Mouse (Mus musculus): ENCODE measurements around the gene Aco2.

DNA sequence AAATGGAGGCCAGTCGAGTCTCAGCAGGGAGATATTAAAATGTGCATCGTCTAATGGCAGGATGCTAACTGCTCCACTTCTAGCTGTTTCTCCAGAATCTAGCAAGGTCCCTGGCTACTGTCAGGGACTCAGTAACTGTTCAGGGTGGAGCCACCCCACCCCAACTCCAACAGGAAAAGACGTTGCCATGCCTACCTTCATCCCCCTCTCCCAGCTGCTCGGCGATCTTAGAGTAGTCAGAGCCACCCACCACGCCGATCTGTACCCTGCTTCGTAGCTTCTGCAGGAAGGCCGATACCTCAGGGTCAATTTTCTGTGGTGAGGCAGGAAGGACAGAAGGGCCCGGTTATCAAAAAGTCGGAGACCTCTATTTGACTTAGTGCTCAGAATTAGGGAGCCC lies 85.5 kb downstream of the Aco2 start:
- TF ChIP-seq CTCF (IDR thresholded peaks at IDR 0.05; ENCODE audit: low read depth) (no peak), EP300 (IDR thresholded peaks at IDR 0.05; ENCODE audit: low read depth) (no peak)

Data from liver, postnatal 0 days (tissue).